Mouse (Mus musculus) inflammation-experienced regulatory T-cells, adult 6 months (primary cell): ENCODE measurements around the gene Bach2. TPM values are rescaled to one million over a fixed set of nuclear protein-coding genes. Genes with fewer than 3 reads are reported as not detected.
A peak's percentile ranks its signal among the peaks of the same experiment; 100 is the strongest.

Source experiments
- ATAC-seq: one replicate; pipeline ENCODE4 v1.8.0; 2017
- polyA plus RNA-seq, 3 experiments: library from polyadenylated mRNA; unstranded; fragments of 100-300 nt; shearing (Covaris generic); gene quantifications; one replicate each; pipeline ENCODE4 v1.2.1; 2017

The Bach2 gene
- polyA plus RNA-seq, 3 experiments from 2014 or later: 1.9 to 18.4 (median 14.6) TPM

DNA sequence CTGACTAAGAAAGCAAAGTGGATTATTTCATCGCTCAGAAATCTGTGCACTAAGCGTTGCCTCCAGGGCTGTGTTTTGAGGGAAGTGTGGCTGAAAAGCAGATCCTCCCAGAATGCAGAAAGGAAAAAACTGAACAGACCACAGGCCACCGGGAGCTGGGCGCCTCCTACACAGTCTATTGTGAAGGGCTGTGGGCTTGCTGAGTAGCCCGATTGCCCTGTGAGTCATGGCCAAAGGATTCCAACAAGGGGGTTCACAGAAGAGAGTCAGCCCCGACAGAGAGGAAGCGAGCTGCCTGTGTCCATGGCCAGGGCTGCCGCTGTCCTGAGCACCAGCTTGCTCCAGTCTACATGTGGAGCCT, 12.4 kb downstream of the Bach2 start:
- ATAC-seq: no peak

DNA sequence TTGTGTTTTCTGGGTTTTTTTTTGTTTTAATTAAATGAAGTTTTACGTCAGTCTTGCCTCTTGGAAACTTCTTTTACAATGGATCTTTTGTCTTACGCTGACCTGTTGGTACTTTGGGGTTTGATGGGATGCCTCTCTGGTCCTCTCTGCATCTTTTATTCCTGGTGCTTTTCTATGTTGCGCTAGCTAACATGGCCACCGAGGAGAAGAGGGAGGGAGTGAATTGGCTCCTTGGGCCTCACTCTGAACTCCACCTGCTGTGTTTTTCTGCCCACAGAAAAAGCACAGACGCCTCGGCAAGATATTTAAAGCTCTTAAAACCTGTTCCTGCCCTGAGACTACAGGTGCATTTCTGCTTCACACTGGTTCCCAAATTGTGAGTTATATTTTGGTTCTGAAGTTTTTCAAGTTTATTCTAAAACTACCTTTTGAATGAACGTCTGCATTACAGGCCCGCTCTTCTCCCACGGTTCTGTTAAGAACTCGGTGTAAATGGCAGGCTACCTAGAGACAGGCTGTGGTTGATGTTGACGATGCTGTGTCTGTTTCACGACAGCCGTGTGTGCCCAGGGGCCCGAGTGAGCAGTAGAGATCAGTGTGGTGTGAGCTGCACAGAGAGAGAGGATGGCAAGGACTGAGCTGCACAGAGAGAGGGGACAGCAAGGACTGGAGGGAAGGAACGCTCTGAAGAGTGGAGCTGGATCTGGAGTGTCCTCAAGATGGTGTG, 13.5 kb downstream of the Bach2 start:
- ATAC-seq: no peak

DNA sequence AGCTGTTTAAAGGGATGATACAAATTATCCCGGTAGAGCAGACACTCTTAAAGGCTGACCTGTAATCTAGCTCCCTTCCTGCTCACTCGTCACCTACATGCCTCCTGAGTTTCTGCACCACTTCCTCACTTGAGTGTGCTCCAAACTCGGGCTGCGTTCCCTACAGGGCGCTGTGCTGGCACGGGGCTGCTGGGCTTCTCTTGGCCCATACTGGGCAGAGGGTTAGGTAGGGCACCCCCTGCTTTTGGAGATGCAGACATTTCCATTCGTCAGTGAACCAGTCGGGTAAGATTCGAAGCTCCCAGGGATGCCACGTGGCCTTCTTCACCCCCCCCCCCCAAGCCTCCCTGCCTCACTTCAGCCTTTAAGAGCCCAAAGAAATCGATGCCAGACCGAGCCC, 19.1 kb downstream of the Bach2 start:
- peak; percentile 52 for ATAC-seq

DNA sequence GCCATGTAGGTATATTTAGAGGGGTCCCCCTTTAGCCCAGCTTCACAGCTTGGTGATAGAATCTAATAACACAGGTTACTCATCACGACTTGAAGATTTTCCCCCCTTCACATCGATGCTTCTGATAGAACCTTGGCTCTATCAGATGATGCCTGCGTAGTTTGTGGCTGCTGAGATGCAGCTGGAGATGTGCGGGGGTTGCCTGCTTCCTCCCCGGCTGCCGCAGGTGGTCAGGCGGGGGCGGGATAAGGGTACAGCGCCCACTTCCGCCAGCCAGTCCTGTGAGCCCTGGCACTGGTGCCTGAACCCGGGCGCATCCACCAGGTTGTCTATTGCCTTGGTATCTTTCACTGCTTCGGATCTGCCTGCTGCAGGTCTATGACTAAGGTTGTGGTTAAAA, 19.5 kb downstream of the Bach2 start:
- peak; percentile 85 for ATAC-seq

DNA sequence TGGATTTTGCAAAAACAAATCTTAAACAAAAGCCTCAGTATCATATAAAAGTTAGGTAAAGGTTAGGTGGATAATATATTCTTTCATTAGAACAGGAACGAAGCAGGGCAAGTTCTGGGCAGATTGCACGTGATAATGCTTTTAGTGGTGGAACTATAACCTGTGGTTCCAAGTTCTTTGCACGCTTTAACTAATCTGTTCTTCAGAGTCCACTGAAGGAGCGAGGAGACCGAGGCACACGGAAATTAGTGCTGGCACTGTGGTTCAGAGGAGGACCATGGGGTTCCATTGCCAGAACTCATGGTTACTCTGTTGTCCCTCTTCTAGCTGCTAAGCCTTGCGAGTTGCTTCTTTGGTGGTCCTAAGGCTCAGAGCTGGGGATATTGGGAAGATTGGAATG, 20.0 kb downstream of the Bach2 start:
- peak; percentile 0 for ATAC-seq

DNA sequence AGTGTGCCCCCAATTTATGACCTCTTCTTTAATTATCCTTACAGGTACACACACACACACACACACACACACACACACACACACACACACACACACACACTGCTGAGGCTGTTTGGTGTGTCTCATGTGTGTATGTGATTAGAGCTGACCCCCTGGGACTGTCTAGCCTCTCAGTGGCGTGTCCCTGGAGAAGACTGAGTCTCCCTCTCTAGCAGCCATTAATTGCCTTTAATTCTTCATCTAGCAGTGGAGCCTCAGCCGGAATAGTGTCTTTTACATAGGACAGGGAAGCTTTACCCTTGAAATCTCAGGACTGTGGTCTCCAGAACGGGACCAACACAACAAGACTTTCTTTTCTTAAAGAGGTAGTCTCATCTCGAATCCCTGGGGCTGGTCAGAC, 22.3 kb downstream of the Bach2 start:
- ATAC-seq: no peak

DNA sequence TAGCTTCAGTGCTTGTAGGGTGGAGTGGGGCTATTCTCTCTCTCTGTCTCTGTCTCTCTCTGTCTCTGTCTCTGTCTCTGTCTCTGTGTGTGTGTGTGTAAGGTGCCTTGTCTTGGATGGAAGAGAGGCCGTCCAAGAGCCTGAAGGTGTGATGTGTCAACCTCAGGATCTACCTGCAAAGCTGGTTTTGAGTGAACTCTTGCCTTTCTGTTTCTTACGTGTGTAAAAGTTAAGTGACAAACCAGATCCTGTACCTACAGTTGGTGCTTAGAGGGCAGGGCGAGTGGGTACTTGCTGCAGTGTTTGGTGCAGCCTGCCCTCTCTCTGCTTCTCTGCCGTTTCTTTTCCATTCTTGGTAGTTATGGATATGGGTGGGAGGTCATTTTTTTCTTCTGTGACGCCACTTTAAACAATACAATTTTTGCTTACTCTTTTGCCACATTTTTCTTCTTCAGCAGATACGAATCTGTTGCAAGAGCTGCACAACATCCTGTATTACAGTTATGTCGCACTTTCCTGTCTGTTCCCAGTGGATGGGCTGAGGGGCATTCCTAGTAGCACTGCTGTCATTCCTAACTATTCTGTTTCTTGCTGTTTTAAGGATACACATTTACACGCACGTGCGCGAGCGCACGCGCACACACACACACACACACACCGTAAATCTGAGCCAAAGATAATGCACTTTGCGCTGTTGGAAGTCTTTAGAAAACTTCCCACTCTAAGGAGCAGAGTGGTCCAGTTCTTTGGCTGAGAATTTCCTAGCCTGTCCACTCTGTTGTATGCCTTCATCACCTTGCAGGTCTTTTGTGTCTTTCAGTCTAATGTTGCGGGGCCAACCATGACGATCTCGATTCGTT, 24.5 kb downstream of the Bach2 start:
- peak; percentile 23 for ATAC-seq

DNA sequence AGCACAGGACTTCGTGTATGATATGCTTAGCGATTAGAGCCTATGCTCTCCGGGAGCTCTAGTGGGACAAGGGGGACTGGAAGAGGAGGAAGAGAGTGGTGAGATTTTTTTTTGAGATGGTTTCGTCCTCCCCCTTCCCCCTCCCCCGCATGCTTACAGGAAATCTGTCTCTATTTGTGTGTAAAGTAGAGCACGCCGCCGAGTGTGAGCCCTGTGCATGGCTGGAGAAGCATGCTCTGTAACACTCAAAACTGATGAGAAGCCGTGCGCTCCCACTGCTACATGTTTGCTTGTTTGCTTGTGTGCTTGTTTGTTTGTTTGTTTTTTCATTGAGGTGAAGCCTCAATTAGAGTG, 25.1 kb downstream of the Bach2 start:
- ATAC-seq: peak; percentile 57

DNA sequence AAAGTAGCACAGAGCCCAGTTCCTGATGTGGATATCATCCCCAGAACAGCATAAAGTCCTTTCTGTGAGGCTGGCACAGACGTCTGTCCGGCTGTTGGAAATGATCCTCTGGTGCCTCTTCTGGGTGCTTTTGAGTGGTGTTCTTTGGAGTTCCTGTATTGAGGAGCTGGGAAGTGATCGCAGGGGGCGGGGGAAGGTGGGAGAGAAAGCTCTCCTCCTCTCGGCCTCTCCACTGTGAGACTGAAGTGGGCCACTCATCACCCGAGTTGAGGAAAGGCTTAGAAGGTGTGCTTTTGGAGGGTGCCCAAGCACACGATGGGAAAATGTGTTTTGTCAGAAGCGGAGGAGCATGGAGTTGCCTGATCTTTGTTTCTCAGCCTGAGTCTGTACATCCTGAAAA, 26.3 kb downstream of the Bach2 start:
- ATAC-seq: no peak

DNA sequence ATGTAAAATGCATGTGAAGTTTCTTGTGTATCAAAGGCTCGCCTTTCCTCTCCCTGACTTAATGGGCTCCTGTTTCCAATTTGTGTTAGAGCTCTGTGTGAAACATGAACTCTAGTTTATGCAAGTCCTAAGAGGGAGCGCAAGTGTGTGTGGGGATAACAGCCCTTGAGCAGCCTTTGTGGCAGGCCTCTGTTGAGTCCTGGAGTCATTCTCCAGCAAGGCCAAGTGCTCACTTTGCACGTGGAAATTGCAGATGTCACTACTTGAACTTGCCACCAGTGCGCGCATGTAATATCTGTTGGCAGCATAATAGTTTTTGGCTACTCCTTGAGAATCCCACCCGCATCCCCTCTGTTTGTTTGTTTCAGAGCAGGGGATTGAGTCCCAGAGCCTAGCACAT, 28.1 kb downstream of the Bach2 start:
- ATAC-seq: no peak

DNA sequence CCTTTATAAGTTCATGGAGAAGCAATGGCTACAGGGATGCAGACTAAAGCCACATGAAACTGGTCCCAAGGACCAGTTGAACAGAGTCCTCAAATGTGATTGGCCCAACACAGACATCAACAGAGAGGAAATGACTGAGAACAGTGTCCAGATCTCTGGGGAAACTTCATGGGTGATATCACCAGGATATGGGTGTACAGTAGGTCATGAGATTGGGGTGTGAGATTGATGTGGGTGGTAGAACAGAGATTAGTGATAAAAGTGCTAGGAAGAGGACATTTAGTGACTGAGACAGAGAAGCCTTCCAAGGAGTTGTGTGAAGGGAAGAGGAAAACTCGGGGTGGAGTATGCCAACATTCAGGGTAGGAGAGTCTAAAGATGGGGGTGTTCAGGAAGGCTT, 29.4 kb downstream of the Bach2 start:
- no peak for ATAC-seq

DNA sequence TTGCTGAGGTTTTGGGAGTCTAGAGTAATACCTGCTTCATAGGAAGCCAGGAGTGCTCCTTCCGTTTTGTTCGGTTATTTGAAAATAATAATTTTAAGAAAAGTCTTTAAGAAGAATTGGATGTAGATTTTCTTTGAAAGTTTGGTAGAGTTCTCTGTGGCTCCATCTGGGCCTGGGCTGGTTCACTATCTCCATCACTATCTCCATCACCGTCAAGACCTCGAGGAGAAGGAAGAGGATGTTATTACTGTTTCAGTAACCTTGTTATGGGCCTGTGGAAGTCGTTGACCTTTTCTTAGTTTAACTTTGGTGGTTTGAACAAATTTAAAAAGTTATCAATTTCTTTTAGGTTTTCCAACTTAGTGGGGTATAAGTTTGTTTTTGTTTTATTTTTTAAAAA, 33.8 kb downstream of the Bach2 start:
- peak; percentile 56 for ATAC-seq

DNA sequence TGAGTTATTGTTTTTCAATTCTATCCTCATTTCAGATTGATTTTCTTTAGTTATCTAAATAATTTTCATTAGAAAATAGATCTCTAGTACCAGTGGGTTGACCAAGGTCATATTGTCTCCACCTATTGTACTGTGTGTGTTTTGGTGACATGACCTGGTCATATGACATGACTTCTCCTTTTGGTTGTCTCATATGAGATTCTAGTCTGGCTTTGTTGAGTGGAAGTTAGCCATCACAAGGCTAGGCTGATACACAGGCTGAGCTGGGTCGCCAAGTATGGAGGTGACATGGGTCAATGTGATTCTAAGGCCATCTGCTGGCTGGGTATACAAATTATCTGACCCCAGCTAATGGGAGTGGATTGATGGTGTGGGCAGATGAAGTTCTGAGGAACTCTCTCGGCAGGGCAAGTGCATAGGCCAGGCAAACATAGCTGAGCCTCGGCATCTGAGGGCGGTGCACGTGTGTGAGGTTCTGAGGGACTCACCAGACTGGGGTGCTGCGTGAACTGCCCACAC, 36.2 kb downstream of the Bach2 start:
- no peak for ATAC-seq

DNA sequence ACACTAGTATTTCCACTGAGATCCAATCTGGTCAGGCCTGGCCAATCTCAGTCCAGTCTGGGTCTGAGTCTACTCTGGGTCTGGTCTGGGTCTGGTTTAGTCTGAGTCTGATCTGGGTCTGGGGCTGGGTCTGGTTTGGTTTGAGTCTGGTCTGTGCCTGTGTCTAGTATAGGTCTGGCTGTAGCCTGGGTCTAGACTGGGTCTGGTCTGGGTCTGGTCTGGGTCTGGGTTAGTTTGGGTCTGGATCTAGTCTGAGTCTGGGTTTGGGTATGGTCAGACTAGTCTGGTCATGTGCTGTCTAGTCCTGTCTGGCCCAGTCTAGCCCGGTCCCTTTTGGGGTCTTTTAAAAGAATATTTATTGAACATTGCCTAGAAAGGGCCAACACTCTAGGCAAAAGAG, 41.2 kb downstream of the Bach2 start:
- no peak for ATAC-seq

DNA sequence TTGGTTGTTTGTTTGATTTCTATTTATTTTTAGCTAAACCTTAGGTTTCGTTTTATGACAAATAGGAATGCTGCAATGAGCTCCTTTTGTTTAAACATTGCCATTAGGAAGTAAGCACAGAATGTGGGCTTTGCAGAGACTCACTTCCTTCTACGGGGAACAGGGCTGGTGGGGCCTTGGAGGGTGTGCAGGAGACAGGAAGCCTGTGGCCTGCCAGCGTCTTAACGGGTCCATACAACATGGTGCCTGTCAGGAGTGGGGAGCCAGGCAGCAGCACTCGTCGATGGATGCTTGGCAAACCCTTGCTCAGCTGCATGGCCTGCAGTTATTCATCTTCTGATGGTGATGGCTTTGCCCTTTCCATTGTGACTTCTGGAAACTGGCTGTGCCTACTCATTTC, 41.8 kb downstream of the Bach2 start:
- ATAC-seq: peak; percentile 82

DNA sequence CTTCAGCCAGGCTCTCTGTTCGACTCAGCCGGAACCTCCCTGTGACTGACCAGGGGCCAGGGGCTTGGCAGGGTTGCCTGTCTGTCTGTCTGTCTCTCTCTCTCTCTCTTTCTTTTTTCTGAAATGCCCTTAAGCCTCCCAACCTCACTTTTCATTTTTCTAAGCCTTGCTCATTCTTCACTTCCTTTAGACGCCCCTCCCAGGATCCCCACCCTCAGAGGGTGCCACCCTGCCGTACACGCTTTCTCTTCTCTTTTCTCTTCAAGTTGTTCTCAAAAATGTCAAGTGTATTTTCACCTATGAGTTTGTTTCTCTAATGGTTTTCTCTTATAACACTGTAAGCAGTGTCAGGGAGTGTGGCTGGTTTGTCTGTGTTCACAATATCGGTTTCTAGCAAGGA, 42.7 kb downstream of the Bach2 start:
- no peak for ATAC-seq

DNA sequence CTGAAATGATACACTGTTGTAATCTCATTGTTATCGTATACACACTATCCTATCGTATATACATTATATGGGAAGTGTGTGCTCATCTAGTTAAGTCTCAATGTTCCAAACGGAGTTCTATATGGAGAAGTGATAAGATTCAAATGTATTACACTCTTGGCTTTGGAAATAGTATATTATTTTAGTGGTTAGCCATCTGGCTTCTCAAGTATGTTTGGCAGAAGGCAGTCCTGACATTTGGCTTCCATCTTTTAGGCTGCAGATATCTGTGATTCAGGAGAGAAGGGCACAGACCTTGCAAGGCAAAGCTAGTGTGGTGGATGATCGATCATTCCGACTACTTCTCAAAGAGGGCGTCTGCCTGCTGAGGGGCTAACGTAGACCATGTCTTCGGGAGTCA, 47.8 kb downstream of the Bach2 start:
- ATAC-seq: no peak

DNA sequence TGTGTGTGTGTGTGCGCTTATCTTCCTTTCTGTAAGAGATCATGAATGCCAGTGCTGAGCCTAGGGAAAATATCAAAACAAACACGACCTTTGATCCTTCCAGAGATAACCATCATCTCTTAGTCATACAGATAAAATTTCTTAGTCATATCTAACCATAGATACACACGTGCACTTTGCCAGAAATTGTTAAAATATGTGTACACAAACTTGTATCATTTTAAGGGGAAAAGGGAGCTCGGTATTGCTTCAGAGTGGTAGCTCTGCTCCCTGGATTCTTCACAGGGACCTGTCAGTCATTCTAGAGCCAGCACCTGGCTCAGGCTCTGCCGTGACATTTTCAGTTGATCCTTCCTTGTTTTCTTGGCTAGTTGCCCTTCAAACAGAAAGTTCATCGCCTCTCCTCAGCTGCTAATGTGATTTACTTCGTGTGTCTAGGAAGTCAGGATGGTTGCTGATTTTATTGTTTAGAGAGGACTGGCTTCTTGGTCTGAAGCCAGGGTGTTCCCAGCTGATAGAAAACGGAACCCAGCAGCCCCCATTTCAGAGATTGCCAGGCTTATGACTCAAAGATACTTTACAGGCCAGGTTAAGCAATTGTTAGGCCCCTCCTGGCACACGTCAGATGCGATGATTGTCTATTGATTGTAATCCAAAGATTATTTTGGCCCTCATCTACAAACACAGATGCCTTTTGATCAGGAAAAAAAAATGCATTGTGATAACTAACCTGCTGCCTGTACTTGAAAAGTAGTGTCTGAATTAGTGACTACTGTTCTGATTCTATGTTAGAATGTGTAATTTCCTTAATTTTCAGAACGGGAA, 49.6 kb downstream of the Bach2 start:
- peak; percentile 61 for ATAC-seq

DNA sequence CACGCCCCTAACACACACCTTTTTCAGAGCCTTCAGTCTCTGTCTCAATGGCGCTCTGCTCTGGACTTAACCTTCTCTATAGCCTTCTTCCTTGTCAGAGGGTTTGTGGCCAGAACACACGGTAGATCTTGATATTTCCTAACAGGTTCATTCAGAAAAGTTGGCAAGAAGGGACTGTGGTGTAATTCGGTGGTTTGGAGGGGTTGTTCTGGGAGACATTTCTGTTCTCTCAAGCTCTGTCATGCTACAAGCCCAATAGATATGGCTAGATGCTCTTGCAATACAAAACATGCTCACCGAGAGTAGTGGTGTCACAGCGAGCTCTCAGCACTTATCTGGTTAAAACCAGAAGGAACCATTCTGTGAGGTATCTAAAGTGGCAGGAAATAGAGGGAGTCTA, 51.2 kb downstream of the Bach2 start:
- no peak for ATAC-seq

DNA sequence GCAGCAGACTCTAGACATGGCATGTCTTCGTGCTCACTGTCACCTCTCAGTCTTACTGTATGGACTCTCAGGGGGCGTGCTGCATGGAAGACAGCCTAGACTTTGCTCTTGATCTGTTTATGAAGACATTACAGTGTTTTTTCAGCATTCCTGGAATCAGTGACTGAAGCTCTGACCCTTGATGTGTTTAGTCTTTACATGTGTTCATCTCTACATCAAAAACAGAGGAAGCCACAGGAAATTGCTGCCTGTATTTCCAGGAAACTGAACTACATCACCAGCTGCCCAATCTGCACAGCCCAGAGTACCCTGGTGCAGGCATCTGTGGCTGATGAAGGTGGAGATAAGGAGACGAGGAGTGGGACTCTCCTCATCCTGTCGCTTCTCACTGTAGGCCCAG, 52.8 kb downstream of the Bach2 start:
- ATAC-seq: peak; percentile 60

DNA sequence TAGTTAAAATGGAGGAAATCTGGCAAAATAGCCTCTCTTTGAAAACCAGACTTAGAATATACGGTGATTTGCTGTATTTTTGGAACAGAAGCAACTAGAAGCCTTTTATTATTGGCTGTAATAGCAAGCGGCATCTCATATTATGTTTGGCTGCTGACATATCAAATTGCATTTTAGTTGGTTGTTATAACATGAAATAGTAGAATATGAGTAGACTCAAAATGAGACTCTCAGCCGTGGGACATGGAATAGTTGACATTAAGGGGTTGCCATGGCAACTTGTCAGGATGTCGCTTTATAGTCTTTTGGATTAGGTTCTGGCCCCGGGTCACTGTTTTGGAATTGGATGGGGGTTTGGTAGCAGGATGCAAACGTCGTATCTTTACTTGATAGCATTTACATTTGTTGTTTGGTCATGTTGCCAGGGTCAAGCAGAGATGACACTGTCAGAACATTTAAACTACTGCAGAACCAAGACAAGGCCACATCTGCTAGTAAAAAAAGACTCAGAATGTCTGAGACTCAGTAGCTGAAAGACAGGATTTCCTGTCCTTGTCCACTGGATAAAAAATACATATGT, 55.2 kb downstream of the Bach2 start:
- ATAC-seq: no peak

DNA sequence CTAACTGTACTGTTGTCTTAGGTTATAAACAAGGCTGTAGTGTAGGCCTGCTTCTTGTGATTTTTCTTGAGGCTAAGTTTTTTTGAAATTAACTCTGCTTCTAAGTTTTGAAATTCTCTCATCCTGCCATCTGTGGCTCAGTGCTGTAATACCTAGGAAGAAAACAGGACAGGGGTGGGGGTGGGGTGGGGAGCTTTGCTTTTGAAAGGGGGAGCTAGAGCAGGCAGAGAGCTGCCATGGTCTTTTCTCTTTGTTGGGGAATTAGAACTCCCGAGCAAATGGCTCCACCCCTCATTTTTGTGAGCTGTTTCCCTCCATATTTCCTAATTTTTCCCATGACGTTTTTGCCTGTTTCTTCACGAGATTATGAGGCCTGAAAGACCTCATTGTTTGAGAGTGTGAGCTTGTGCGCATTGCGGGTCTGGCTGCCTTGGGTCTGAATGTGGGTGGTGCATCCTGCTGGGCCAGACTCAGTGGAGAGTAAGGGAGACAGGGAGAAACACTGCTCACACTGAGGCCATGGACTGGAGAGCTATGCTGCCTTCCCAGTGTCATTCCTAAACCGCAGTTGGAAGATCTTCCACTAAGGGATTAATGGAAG, 58.6 kb downstream of the Bach2 start:
- no peak for ATAC-seq
